Mouse (Mus musculus): ENCODE measurements at regions not wholly inside any gene's neighbourhood (a gene's known extent, or its start where the extent isn't known, plus 50 kb on each side); places are given as distances from the start of the nearest gene placed in this dataset.

DNA sequence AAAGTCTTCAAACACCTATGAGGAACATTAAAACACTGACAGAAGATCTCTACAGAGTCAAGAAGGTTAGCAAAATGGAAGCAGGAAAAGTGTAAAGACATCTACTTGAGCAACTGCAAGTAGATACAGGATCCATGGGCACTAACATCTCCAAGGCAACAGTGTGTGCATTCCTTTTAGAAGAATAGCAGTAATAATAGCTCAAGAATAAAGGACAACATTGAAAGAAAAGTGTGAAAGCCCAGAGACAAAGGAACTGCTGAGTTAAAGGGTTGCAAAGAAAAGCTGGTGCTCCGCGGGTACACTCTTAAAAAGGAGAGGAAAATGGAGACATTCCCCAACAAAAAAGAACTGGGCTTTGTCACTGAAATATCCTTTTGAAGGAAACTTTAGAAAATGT, 272.4 kb upstream of the B3gat1 start:
- TF ChIP-seq POLR2A (IDR thresholded peaks at IDR 0.05; ENCODE audit: extremely low read depth, insufficient read depth, low read length) (no peak), CTCF (IDR thresholded peaks at IDR 0.05; ENCODE audit: extremely low read depth, insufficient read depth, low read length) (no peak)

Measured in cortical plate, adult 2 months (tissue).